Mouse (Mus musculus) left cerebral cortex, adult 8-10 months (tissue): ENCODE results near the gene Tmem132d. TPM values are rescaled to one million over a fixed set of nuclear protein-coding genes. Genes with fewer than 3 reads are reported as not detected.
"Not testable (repeated sequence)": the region's sequence is repeated elsewhere in the genome, so short reads cannot be mapped to it uniquely, and the experiment has no call there.

Experiments
- DNase-seq, 2 experiments: peaks; one replicate each; pipeline ENCODE4 v3.0.0; 2022; ENCODE audit warnings: low spot score in 2 of 2
- total RNA-seq, 4 experiments: library from RNA; stranded (reverse); gene quantifications; 2 replicates each; pipeline ENCODE4 v1.2.4; 2022

Gene Tmem132d
- total RNA-seq, 4 experiments from 2014 or later = 49.1 to 62.3 (median 54.6) TPM

DNA sequence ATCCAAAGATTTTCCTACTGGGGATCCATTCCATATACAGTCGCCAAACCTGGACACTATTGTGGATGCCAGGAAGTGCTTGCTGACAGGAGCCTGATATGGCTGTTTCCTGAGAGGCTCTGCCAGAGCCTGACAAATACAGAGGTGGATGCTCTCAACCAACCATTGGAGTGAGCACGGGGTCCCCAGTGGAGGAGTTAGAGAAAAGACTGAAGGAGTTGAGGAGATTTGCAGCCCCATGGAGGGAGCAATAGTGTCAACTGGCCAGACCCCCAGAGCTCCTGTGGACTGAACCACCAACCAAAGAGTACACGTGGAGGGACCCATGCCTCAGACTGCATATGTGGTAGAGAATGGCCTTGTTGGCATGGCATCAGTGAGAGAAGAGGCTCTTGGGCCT, 490.7 kb downstream of the Tmem132d start:
- DNase-seq = not testable (repeated sequence)

- DNase-seq = no peak
These were observed 495.0 kb downstream of the Tmem132d start for GRCm38 (mm10) chr5:127937914-127938313.

DNA sequence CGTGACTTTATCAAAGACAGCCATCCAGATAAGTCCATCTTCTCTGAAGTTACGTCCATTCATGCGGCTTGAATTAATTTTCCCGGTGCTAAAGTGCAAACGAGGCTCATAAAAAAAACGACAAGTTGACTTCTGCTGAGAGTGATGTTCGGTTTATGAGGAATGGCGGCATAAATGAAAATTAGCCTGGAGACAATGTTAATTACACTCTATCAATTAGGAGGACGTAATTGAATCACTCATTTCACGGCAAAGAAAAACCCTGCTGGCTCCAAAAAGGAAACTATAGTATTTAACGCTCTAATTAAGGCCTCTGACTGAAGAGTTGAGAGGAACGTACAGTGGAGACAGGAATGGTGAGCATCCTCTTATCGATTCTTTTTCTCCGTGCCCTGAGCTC, 503.2 kb downstream of the Tmem132d start:
- DNase-seq = no peak

DNA sequence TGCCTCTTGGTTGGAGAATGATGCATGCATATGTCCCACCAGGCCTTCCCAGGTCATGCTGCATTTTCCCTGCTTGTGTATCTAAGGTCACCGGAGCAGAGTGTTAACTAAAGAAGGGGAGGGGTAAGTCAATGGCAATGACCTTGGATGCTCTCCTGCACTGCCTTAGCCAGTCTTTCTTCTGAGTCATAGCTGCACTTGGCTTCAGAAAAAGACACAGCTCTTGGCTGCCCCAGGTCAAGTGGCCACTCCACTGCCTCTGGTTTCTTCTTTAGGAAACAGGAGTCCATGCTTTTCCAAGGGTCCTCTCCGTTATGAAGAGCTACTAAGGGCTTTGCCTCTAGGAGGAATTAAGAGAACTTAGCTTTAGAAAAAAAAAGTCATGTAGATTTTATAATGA, 506.2 kb downstream of the Tmem132d start:
- no peak for DNase-seq

GRCm38 (mm10) chr5:127924106-127924505, 508.8 kb downstream of the Tmem132d start:
- no peak for DNase-seq

- DNase-seq = no peak
These were observed 513.7 kb downstream of the Tmem132d start for GRCm38 (mm10) chr5:127919171-127919570.

- no peak for DNase-seq
These were observed 514.5 kb downstream of the Tmem132d start for GRCm38 (mm10) chr5:127918376-127918775.

GRCm38 (mm10) chr5:127914157-127914556, 518.7 kb downstream of the Tmem132d start:
- DNase-seq = no peak

GRCm38 (mm10) chr5:127911603-127912002, 521.3 kb downstream of the Tmem132d start:
- no peak for DNase-seq

GRCm38 (mm10) chr5:127910356-127910755, 522.5 kb downstream of the Tmem132d start:
- DNase-seq = no peak

DNA sequence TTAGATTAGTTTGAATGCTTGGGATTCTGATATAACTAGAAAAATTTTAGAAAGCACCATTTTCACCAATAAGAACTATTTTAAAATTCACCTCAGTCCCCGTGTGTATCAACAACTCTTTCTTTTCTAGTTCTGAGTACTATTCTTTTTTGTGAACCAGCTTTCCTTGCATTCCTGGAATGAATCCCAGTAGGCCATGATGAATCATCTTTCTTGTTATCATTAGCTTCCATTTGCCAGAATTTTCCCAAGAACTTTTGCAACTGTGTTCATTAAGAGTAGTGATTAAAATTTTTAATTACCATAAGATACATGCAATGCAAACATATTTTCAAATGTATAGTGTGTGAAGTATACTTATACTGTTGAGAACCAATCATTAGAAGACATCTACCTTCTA, 537.7 kb downstream of the Tmem132d start:
- no peak for DNase-seq

DNA sequence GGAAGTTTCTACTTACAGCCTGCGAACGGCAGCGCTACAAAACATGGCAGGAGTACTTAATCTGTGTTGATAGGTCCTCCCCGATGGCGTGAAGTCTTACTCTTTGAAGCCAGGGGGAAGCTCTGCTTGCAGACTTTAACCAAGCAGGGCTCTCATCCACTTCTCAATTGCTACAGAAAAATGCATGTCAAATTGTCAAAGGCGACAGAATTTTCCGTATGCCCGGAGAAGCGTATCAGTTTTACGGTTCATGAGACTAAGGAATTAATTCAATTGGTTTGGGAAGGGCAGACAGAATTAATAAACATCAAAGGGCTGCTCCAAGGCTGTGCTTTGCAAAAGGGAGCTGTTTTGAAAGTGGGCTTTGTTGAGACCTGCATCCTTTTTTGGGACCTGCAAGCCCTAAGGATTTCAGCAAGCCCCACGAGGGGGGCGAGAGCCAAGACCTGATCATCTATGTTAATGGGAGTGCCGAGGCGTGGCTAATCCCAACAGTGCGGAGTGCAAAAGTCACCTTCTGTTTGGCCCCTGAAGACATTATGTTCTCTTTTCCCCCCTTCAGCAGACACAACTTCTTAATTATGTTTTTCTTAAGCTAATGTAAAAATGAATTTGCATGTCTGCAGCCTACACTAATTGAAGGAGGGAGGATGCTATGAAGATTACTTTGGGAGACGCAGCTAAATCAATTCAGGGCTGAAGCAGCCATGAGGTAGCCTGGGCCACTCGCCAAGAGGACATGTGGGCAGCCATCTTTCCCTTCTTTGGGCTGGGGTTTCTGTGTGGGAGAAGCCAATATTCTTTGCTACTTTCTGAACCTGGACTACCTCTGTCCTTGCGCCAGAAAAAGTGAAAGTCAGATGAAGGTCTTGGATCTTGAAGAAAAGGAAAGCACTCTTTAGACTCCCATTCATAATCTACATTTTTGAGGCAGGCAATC, 547.0 kb downstream of the Tmem132d start:
- DNase-seq = no peak

GRCm38 (mm10) chr5:127883021-127883420, 549.9 kb downstream of the Tmem132d start:
- DNase-seq = no peak

GRCm38 (mm10) chr5:127874461-127874860, 558.4 kb downstream of the Tmem132d start:
- no peak for DNase-seq

DNA sequence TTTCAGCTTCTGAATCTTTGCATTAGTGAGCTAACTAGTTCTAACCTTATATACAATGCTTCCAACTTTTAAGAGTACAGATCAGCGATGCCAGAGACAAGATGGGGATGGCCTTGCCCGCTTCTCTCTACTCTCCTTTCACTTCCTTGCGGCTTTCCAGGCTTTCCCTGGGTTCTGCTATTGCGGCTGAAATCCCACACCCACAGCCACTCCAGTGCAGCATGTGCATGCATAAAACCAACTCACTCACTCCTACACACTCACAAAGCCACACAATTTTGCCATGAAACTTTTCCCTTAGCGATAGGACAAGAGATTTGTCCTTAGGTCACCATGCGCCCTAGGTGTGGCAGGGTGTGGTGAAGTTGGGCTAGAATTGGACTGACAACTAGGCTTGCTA, 567.7 kb downstream of the Tmem132d start:
- DNase-seq = no peak

DNA sequence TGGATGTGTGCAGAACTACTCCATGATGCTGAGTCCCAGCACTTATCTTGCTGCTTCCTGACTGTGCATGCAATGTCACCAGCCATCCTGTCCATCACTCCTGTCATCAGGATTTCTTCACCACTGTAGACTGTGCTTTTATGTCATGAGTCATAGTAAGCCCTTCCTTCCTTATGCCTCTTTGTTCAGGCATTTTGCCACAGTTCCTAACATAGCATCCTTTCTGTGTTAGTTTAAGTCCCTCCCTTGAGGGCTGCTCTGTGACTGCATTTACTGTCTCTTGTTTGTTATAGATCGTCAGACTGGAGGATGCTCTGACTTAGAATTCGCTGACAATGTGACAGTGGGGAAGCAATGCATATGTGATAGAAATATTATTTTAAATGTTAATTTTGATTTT, 573.2 kb downstream of the Tmem132d start:
- DNase-seq = no peak

DNA sequence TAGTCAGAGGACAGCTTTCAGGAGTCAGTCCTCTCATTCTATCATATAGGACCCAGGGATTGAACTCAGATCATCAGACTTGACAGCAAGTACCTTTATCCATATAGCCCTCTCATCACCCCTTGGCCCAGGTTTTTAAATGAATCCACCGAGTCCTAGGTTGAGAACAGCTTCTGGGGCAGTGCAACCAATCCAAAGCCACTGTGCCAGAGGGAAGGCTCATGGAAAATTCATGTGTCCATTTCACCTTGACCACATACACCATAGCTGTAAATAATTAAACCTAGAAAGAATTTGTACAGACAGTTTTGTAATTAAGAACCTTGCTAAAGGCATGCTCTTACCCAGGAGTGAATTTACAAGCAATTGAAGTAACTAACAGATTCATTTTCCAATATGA, 580.6 kb downstream of the Tmem132d start:
- DNase-seq = no peak

DNA sequence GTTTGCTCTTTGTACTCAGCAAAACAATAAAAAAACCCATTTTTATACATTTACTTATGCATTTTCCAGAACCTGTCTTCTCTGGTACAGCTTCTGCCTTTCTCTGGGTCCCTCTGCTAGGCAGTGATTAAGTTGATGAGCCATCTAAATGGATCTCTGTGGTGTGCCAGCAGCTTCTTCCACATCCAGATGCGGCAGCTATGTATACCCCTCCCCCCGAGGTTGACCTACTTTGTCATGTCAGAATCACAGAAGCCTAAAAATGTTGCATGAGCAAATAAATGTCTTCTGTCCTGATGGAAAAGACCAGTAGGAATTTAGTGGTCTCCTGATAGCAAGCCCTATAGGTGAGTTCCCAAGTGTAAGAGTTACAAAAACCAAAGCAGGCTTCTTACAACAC, 601.1 kb downstream of the Tmem132d start:
- peak in 1 of 2 experiments; percentile 13 for DNase-seq

- no peak for DNase-seq
These were observed 602.0 kb downstream of the Tmem132d start for GRCm38 (mm10) chr5:127830831-127831230.

GRCm38 (mm10) chr5:127828756-127829155, 604.1 kb downstream of the Tmem132d start:
- DNase-seq = peak in 1 of 2 experiments; percentile 15

DNA sequence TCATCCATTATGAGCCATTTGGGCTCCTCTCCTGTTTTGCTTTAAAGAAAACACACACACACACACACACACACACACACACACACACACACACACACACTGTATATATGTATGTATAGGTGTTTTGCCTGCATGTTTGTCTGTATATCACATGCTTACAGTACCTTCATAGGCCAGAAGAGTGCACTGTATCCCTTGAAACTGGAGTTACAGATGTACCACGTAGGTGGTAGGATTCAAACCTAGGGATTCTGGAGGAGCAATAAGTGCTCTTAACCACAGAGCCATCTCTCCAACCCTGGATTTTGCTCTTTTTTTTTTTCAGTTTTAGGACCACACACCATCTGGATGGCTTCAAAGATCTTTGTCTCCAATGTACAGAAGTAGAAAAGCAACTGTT, 610.9 kb downstream of the Tmem132d start:
- DNase-seq = no peak

GRCm38 (mm10) chr5:127815292-127815691, 617.6 kb downstream of the Tmem132d start:
- DNase-seq = no peak

- no peak for DNase-seq
These were observed 625.5 kb downstream of the Tmem132d start for GRCm38 (mm10) chr5:127807419-127807818.
